Mouse (Mus musculus) liver, postnatal 0 days (tissue): ENCODE measurements around the gene Apc2. TPM values are rescaled to one million over a fixed set of nuclear protein-coding genes. Genes with fewer than 3 reads are reported as not detected.
A peak's percentile ranks its signal among the peaks of the same experiment; 100 is the strongest.

ENCODE experiments used
- ATAC-seq: fragments of 200-750 bp; cut with Nextera tagmentation; 2 replicates; pipeline ENCODE4 v1.8.0; 2017; ENCODE audit warnings: mild to moderate bottlenecking, moderate library complexity
- DNase-seq: peaks from one replicate; pipeline ENCODE4 v3.0.0-alpha.2; 2016
- H3K27ac ChIP-seq: fragments of 300-500 bp; sonication (generic); 2 replicates; pipeline ENCODE4 v1.5.1; 2014; ENCODE audit warnings: antibody characterized with exemption, moderate library complexity, mild to moderate bottlenecking, low read depth
- H3K27me3 ChIP-seq: fragments of 300-500 bp; sonication (generic); 2 replicates; pipeline ENCODE4 v1.6.1; 2014; ENCODE audit warnings: low read length, control low read depth, mixed read lengths; ENCODE audit not compliant: insufficient read depth
- H3K36me3 ChIP-seq: fragments of 300-500 bp; sonication (generic); replicated peaks from 2 replicates; pipeline ENCODE4 v1.6.1; 2014; ENCODE audit warnings: mild to moderate bottlenecking, control low read depth, low read length, moderate library complexity, mixed read lengths; ENCODE audit not compliant: insufficient read depth
- H3K4me1 ChIP-seq: fragments of 300-500 bp; sonication (generic); 2 replicates; pipeline ENCODE4 v1.6.1; 2014; ENCODE audit warnings: antibody characterized with exemption, mild to moderate bottlenecking, control low read depth; ENCODE audit not compliant: insufficient read depth
- H3K4me2 ChIP-seq: fragments of 300-500 bp; sonication (generic); 2 replicates; pipeline ENCODE4 v1.6.1; 2014; ENCODE audit warnings: low read depth, mild to moderate bottlenecking, low read length, moderate library complexity, mixed read lengths
- H3K4me3 ChIP-seq: fragments of 300-500 bp; sonication (generic); 2 replicates; pipeline ENCODE4 v1.5.1; 2014; ENCODE audit warnings: low read depth, low read length
- H3K9ac ChIP-seq: fragments of 300-500 bp; sonication (generic); replicated peaks from 2 replicates; pipeline ENCODE4 v1.6.1; 2014; ENCODE audit warnings: mild to moderate bottlenecking, moderate library complexity
- H3K9me3 ChIP-seq: fragments of 300-500 bp; sonication (generic); 2 replicates; pipeline ENCODE4 v1.6.1; 2016; ENCODE audit warnings: mild to moderate bottlenecking, control low read depth, low read length, mixed read lengths
- CTCF ChIP-seq: sonication (generic); IDR thresholded peaks from 2 replicates; pipeline ENCODE4 v1.5.1; 2016; ENCODE audit warnings: antibody characterized with exemption, low read depth
- EP300 ChIP-seq: IDR thresholded peaks from 2 replicates; pipeline ENCODE4 v1.6.1; 2016; ENCODE audit warnings: antibody characterized with exemption, low read depth, mild to moderate bottlenecking
- WGBS: fragments of 180-500 bp; shearing (Covaris S2); extraction: QIAGEN DNeasy Blood & Tissue Kit; methylation state at CpG from one replicate; pipeline ENCODE4 v1.1.7; 2014; ENCODE audit not compliant: insufficient replicate concordance; 5-methylcytosine and 5-hydroxymethylcytosine counted together
- polyA plus RNA-seq: library from polyadenylated mRNA; unstranded; fragments of >200 nt; fragmentation: Nextera tagmentation; extraction: Ambion mirVana; gene quantifications from 2 replicates; pipeline ENCODE4 v1.2.1, GENCODE M21; 2015

Apc2 gene
- polyA plus RNA-seq, 1 experiment from 2014 or later = 0.05 TPM

GRCm38 (mm10) chr10:80281304-80281703 lies 14.5 kb upstream of the Apc2 start:
- Histone ChIP-seq H3K27ac (peak overlapping the region; percentile 59), H3K9ac (no peak overlapping the region)
- TF ChIP-seq CTCF (no peak), EP300 (no peak)

GRCm38 (mm10) chr10:80281921-80282371 lies 13.8 kb upstream of the Apc2 start:
- peak overlapping the region; percentile 59 for H3K27ac ChIP-seq
- H3K4me3 ChIP-seq = no peak overlapping the region
- H3K4me2 ChIP-seq = no peak overlapping the region
- peaks cover 26% of the 10 kb centered on the region for H3K4me1 ChIP-seq
- ATAC-seq (peak; percentile 47), DNase-seq (peak; percentile 63)
- WGBS = 61% methylated on average over 8 of the region's 8 CpGs
- no peaks in the 10 kb centered on the region for H3K9me3 ChIP-seq
- peaks cover 80% of the 10 kb centered on the region for H3K36me3 ChIP-seq
- no peak for TF ChIP-seq EP300
- no peak for TF ChIP-seq CTCF
- no peaks in the 10 kb centered on the region for H3K27me3 ChIP-seq
- 0 out of 2 replicates have a peak overlapping the region, but pooled peaks have one; percentile 30 for H3K9ac ChIP-seq

More at GRCm38 (mm10) chr10:80281304-80281703, 14.5 kb upstream of the Apc2 start:
- Histone ChIP-seq H3K9me3 (no peaks in the 10 kb centered on the region), H3K4me3 (no peak overlapping the region), H3K4me2 (no peak overlapping the region), H3K36me3 (peaks cover 77% of the 10 kb centered on the region), H3K4me1 (peaks cover 26% of the 10 kb centered on the region), H3K27me3 (no peaks in the 10 kb centered on the region)
- ATAC-seq = peak; percentile 50
- no peak for DNase-seq
- 62% methylated on average over 7 of the region's 7 CpGs for WGBS

GRCm38 (mm10) chr10:80282481-80283441 lies 13.0 kb upstream of the Apc2 start:
- no peak for ATAC-seq
- H3K9ac ChIP-seq = peak overlapping the region; percentile 30; the same call in 1 of the 2 replicates
- H3K27ac ChIP-seq = peak overlapping the region; percentile 59
- DNase-seq = no peak
- no peaks in the 10 kb centered on the region for H3K27me3 ChIP-seq
- TF ChIP-seq CTCF (no peak), EP300 (no peak)
- H3K4me1 ChIP-seq = peaks cover 26% of the 10 kb centered on the region
- no peak overlapping the region for H3K4me3 ChIP-seq
- no peak overlapping the region for H3K4me2 ChIP-seq
- H3K36me3 ChIP-seq = peaks cover 77% of the 10 kb centered on the region
- no peaks in the 10 kb centered on the region for H3K9me3 ChIP-seq
- 84% methylated on average over 20 of the region's 20 CpGs for WGBS

- no peak overlapping the region for H3K9ac ChIP-seq
- no peak overlapping the region for H3K4me3 ChIP-seq
- DNase-seq (no peak), ATAC-seq (no peak)
- no peaks in the 10 kb centered on the region for H3K27me3 ChIP-seq
- H3K9me3 ChIP-seq = no peaks in the 10 kb centered on the region
- H3K27ac ChIP-seq = no peak overlapping the region
- H3K4me2 ChIP-seq = no peak overlapping the region
- TF ChIP-seq CTCF (no peak), EP300 (no peak)
- peaks cover 58% of the 10 kb centered on the region for H3K36me3 ChIP-seq
- H3K4me1 ChIP-seq = peaks cover 22% of the 10 kb centered on the region
- 82% methylated on average over 12 of the region's 15 CpGs for WGBS
These were observed 10.3 kb upstream of the Apc2 start for GRCm38 (mm10) chr10:80285222-80286070.

- Histone ChIP-seq H3K4me3 (no peak overlapping the region), H3K9ac (no peak overlapping the region), H3K36me3 (peaks cover 46% of the 10 kb centered on the region), H3K27me3 (no peaks in the 10 kb centered on the region), H3K9me3 (no peaks in the 10 kb centered on the region), H3K4me1 (peaks cover 2% of the 10 kb centered on the region), H3K27ac (no peak overlapping the region), H3K4me2 (no peak overlapping the region)
- TF ChIP-seq EP300 (no peak), CTCF (no peak)
- no peak for DNase-seq
- ATAC-seq = no peak
- 92% methylated on average over 12 of the region's 12 CpGs for WGBS
These were observed 7.7 kb upstream of the Apc2 start for GRCm38 (mm10) chr10:80288097-80288496.

GRCm38 (mm10) chr10:80288657-80289056 lies 7.1 kb upstream of the Apc2 start:
- Histone ChIP-seq H3K4me1 (peaks cover 6% of the 10 kb centered on the region), H3K27me3 (no peaks in the 10 kb centered on the region), H3K9me3 (no peaks in the 10 kb centered on the region), H3K36me3 (peaks cover 40% of the 10 kb centered on the region), H3K27ac (no peak overlapping the region), H3K9ac (no peak overlapping the region), H3K4me3 (no peak overlapping the region), H3K4me2 (no peak overlapping the region)
- ATAC-seq (no peak), DNase-seq (no peak)
- 74% methylated on average over 8 of the region's 8 CpGs for WGBS
- TF ChIP-seq EP300 (no peak), CTCF (peak; percentile 30; the same call in 1 of the 2 replicates)
